Mouse (Mus musculus) liver, adult 2 months (tissue): ENCODE measurements around the gene Ipmk. TPM values are rescaled to one million over a fixed set of nuclear protein-coding genes. Genes with fewer than 3 reads are reported as not detected.

Experiments
- DNase-seq: peaks from one replicate; pipeline ENCODE4 v3.0.0-alpha.2; 2011; ENCODE audit warnings: low read depth, low spot score; ENCODE audit errors: extremely low read depth
- H3K27ac ChIP-seq: fragments of 200-500 bp; replicated peaks from 2 replicates; pipeline ENCODE4 v1.5.1; 2012; ENCODE audit warnings: low read depth, mild to moderate bottlenecking, control low read depth, inconsistent platforms, low read length; ENCODE audit not compliant: insufficient read depth
- H3K27me3 ChIP-seq: fragments of 200-500 bp; 2 replicates; pipeline ENCODE4 v1.6.1; 2012; ENCODE audit warnings: mild to moderate bottlenecking, moderate library complexity, low read length, inconsistent platforms; ENCODE audit not compliant: control insufficient read depth, insufficient read depth
- H3K36me3 ChIP-seq: fragments of 200-500 bp; 2 replicates; pipeline ENCODE4 v1.6.1; 2012; ENCODE audit warnings: low read length, inconsistent platforms; ENCODE audit not compliant: control insufficient read depth, insufficient read depth
- H3K4me1 ChIP-seq: fragments of 200-500 bp; 2 replicates; pipeline ENCODE4 v1.6.1; 2011; ENCODE audit warnings: low read length; ENCODE audit not compliant: control insufficient read depth, insufficient read depth
- H3K4me3 ChIP-seq: fragments of 200-500 bp; 2 replicates; pipeline ENCODE4 v1.5.1; 2011; ENCODE audit warnings: low read depth, mild to moderate bottlenecking, control low read depth, low read length, moderate library complexity; ENCODE audit not compliant: insufficient read depth
- H3K79me2 ChIP-seq: fragments of 200-500 bp; 2 replicates; pipeline ENCODE4 v1.6.1; 2012; ENCODE audit warnings: inconsistent platforms, mild to moderate bottlenecking, low read length, moderate library complexity; ENCODE audit not compliant: control insufficient read depth, insufficient read depth
- H3K9ac ChIP-seq: fragments of 200-500 bp; 2 replicates; pipeline ENCODE4 v1.6.1; 2012; ENCODE audit warnings: low read depth, mild to moderate bottlenecking, control low read depth, inconsistent platforms, low read length
- CTCF ChIP-seq: fragments of 200-500 bp; IDR thresholded peaks from 2 replicates; pipeline ENCODE4 v1.5.1; 2011; ENCODE audit warnings: low read depth, low read length, control low read depth
- POLR2A ChIP-seq: fragments of 200-500 bp; IDR thresholded peaks from 2 replicates; pipeline ENCODE4 v1.6.1; 2011; ENCODE audit warnings: low read length, control low read depth; ENCODE audit not compliant: insufficient read depth; ENCODE audit errors: extremely low read depth
- WGBS: fragments of 180-500 bp; shearing (Covaris S2); methylation state at CpG from one replicate; pipeline ENCODE4 v1.1.7; 2018; 5-methylcytosine and 5-hydroxymethylcytosine counted together
- polyA plus RNA-seq: library from polyadenylated mRNA; depleted of rRNA; stranded (reverse); fragments of >200 nt; gene quantifications from 2 replicates; pipeline ENCODE4 v1.2.3, GENCODE M21; 2012
- total RNA-seq: library from RNA; depleted of rRNA; stranded (reverse); fragments of >200 nt; gene quantifications from 2 replicates; pipeline ENCODE4 v1.2.3, GENCODE M21; 2014

Ipmk gene
- total and polyA plus RNA-seq, 2 experiments: 11.6 to 46.2 TPM

DNA sequence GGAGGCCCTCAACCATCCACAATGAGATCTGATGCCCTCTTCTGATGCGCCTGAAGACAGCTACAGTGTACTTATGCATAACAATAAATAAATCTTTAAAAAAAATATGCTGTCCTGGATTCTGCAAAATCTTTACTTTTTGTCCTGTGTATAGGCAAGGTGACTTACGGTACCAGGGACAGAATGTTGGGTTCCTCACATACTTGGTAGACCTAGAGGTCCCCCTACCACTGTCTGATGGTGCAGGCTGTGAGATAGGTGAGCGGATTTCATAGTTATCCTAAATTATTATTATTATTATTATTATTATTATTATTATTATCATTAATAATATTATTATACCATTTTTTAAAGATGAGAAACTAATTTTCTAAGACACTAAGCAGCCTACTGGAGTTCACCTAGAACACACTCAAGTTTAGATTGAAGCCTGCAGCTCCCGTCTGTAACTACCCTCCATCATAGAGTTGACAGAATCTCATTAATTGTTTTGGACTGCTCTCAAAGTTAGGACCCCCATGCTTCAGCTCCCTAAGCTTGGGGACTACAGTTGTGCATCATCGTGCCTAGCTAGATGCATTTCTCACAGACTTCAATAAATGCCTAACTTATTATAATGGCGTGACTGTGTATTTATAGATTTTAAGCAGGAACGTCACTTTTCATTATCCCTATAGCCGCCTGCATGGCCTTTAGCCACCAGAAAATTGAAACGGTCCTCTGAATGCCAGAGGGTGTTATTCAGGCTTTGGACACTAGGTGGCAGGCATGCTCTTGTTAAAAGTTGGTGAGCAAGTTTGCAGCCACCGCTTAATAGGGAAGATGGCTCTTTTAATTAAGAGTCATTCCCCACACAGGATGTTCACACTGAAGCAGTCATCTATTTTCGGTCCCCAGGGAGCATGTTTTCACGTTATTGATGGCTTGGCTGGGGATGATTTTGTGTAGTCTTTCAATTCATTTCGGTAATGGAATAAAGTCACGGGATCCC, 74.8 kb downstream of the Ipmk start:
- no peak overlapping the region for H3K27ac ChIP-seq
- WGBS: 41% methylated on average over 14 of the region's 14 CpGs
- TF ChIP-seq CTCF: peak; percentile 49; the same call in 1 of the 2 replicates
- no peak for TF ChIP-seq POLR2A
- no peaks in the 10 kb centered on the region for H3K79me2 ChIP-seq
- DNase-seq: peak; percentile 49
- H3K9ac ChIP-seq: no peak overlapping the region
- no peak overlapping the region for H3K4me3 ChIP-seq
- no peaks in the 10 kb centered on the region for H3K36me3 ChIP-seq
- H3K4me1 ChIP-seq: no peaks in the 10 kb centered on the region
- H3K27me3 ChIP-seq: no peaks in the 10 kb centered on the region; the same call in 1 of the 2 replicates

DNA sequence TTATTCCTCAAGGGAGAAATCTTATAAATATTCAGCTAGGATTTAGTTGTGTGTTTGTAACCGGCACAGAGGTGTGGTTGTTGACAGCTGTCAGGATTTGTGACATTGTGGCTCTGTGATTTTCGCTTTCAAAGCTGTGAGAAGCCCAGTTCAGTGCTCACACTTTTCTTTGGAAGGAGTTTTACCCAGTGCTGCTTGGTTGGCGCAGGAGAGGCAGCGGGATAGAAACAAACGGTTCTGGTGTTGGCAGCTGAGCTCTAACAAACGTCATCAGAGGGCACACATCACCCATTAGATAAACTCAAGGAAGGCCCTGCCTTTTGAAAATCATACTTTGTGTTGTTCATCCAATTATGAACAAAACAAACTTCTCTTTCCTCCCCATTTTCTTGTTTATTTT, 79.2 kb downstream of the Ipmk start:
- DNase-seq: no peak
- no peaks in the 10 kb centered on the region for H3K36me3 ChIP-seq
- H3K27ac ChIP-seq: no peak overlapping the region
- WGBS: 72% methylated on average over 6 of the region's 6 CpGs
- H3K79me2 ChIP-seq: no peaks in the 10 kb centered on the region
- no peak overlapping the region for H3K9ac ChIP-seq
- H3K27me3 ChIP-seq: no peaks in the 10 kb centered on the region
- H3K4me1 ChIP-seq: no peaks in the 10 kb centered on the region
- TF ChIP-seq CTCF (no peak), POLR2A (no peak)
- H3K4me3 ChIP-seq: no peak overlapping the region

DNA sequence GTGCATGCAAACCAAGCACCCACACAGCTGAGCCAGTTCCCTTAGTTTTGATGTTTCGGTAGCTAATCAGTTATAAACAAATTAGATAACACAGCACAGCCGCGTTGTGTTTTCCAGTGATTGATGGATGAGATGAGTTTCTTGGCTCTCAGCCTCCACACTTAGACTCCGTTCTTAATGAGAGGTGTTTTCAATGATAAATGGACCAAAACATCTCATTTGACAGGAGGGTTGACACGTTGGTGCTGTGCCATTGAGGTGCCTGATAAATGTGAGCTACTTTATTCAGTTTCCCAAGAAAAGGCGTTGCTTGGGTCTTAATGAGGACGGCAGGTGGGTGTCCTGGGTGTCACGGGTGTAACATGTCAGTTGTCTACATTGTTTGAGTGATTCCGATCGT, 79.8 kb downstream of the Ipmk start:
- Histone ChIP-seq H3K27ac (no peak overlapping the region), H3K36me3 (no peaks in the 10 kb centered on the region), H3K27me3 (no peaks in the 10 kb centered on the region), H3K4me1 (no peaks in the 10 kb centered on the region), H3K9ac (no peak overlapping the region), H3K4me3 (no peak overlapping the region), H3K79me2 (no peaks in the 10 kb centered on the region)
- DNase-seq: no peak
- WGBS: 71% methylated on average over 10 of the region's 10 CpGs
- TF ChIP-seq CTCF: no peak
- no peak for TF ChIP-seq POLR2A

DNA sequence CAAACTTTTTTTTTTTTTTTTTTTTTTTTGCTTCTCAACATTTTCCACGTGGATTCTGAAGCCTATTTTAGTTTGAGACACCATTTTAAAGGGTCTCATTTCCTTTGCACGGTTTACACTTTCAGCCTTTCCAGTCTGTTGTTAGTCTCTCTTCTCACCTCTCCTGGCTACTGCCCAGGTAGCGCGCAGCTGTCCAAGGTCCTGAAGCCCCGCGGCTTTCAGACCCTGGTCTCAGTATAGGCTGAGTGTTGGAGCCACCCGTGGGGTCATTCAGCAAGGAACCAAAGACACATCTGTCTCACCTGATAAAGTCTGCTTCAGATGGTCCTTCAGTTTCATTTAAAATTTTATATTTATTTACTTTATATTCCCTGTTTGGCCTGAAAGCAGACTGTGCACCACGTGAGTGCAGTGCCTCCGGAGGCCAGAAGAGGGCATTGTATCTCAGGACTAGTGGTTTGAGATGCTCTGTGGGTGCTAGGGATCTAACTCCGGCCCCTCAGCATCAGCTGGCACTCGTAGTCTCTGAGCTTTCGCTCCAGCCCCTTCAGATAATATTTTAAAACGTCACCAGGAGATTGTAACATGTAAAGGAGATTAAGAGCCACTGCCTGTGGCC, 80.8 kb downstream of the Ipmk start:
- WGBS: 52% methylated on average over 13 of the region's 13 CpGs
- Histone ChIP-seq H3K4me1 (no peaks in the 10 kb centered on the region), H3K27me3 (no peaks in the 10 kb centered on the region), H3K9ac (no peak overlapping the region), H3K79me2 (no peaks in the 10 kb centered on the region), H3K4me3 (no peak overlapping the region), H3K27ac (no peak overlapping the region), H3K36me3 (no peaks in the 10 kb centered on the region)
- no peak for DNase-seq
- TF ChIP-seq CTCF (no peak), POLR2A (no peak)

DNA sequence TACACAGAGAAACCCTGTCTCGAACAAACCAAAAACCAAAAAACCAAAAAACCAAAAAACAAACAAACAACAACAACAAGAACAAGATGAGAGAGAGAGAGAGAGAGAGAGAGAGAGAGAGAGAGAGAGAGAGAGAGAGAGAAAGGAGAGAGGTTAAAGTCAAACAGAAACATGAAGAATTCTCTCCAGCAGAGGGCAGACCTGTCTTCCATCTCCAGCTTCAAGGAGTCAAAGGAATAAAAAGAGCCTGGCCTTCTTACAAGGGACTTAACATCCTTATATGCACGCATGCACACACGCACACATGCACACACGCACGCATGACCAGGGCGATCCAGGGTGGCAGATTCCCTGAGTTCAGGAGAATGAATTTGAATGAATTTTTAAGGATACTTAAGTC, 83.1 kb downstream of the Ipmk start:
- no peak overlapping the region for H3K4me3 ChIP-seq
- WGBS: 89% methylated on average over 6 of the region's 6 CpGs
- TF ChIP-seq CTCF (no peak), POLR2A (no peak)
- no peaks in the 10 kb centered on the region for H3K36me3 ChIP-seq
- H3K27me3 ChIP-seq: no peaks in the 10 kb centered on the region
- H3K27ac ChIP-seq: no peak overlapping the region
- DNase-seq: no peak
- H3K79me2 ChIP-seq: no peaks in the 10 kb centered on the region
- no peak overlapping the region for H3K9ac ChIP-seq
- H3K4me1 ChIP-seq: no peaks in the 10 kb centered on the region

DNA sequence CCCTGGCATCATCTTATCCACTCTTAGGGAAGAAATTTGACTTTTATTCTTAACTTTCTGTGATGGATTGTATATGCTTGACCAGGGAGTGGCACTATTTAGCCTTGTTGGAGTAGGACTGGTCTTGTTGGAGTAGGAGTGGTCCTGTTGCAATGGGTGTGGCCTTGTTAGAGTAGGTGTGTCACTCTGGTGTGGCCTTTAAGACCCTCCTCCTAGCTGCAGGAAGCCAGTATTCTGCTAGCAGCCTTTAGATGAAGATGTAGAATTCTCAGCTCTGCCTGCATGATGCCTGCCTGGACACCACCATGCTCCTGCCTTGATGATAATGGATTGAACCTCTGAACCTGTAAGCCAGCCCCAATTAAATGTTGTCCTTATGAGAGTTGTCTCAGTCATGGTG, 95.5 kb downstream of the Ipmk start:
- Histone ChIP-seq H3K27ac (no peak overlapping the region), H3K4me1 (no peaks in the 10 kb centered on the region), H3K36me3 (no peaks in the 10 kb centered on the region), H3K4me3 (no peak overlapping the region), H3K79me2 (no peaks in the 10 kb centered on the region), H3K9ac (no peak overlapping the region), H3K27me3 (no peaks in the 10 kb centered on the region; the same call in 1 of the 2 replicates)
- no peak for TF ChIP-seq CTCF
- no peak for TF ChIP-seq POLR2A
- DNase-seq: no peak
